8 mouse cellular contexts compared by ENCODE assay signal in genomic region chr2:132110702-132111101, GRCm38 (mm10). TPM values are rescaled to one million over a fixed set of nuclear protein-coding genes. Genes with fewer than 3 reads are reported as not detected.
DNase-seq lines count a peak whose midpoint lies in the region; ATAC-seq and TF ChIP-seq lines count a peak whose summit lies in the region.
"Had no signal": no experiment of that assay in that cellular context is flagged by ENCODE, and none has a peak within 500 bp of the region (broad histone marks: within the 10 kb centered on the region; RNA-seq: fewer than 3 reads in every experiment).

No protein-coding gene starts in this region.

- peak overlapping the region; percentile 87 for H3K27ac ChIP-seq in layer of hippocampus, adult 2 months
- H3K27ac ChIP-seq in forebrain, embryonic 16.5 days (ENCODE audit: low read length) = no peak overlapping the region

- no peak for DNase-seq in layer of hippocampus, adult 2 months (ENCODE audit: low spot score in 2 of 2)
- DNase-seq in layer of hippocampus, adult 18-20 months (ENCODE audit: low spot score in 2 of 2) = no peak
- peak; percentile 56 for DNase-seq in CD4-positive, CD25-positive, alpha-beta regulatory T cell, adult 2 months (ENCODE audit: low read depth, low spot score)
- peak; percentile 39 for DNase-seq in adipocyte (ENCODE audit: low spot score)
- DNase-seq in lung, postnatal 4 days = peak; percentile 38 to 45

- H3K9me3 ChIP-seq in forebrain, embryonic 16.5 days (ENCODE audit: control insufficient read depth, low read length) = no peaks in the 10 kb centered on the region

- H3K27me3 ChIP-seq in forebrain, embryonic 16.5 days (replicated peaks; ENCODE audit: control insufficient read depth, insufficient read depth, low read length) = no peaks in the 10 kb centered on the region

- H3K4me2 ChIP-seq in forebrain, embryonic 16.5 days (ENCODE audit: low read length) = no peak overlapping the region
- H3K4me2 ChIP-seq: lung, embryonic 14.5 days had no signal

- H3K4me3 ChIP-seq in layer of hippocampus, adult 2 months = no peak overlapping the region
- H3K4me3 ChIP-seq in forebrain, embryonic 16.5 days (replicated peaks; ENCODE audit: low read length) = no peak overlapping the region

- H3K4me1 ChIP-seq in forebrain, embryonic 16.5 days (replicated peaks; ENCODE audit: control insufficient read depth, insufficient read depth, low read length) = peaks cover 27% of the 10 kb centered on the region

- H3K9ac ChIP-seq in forebrain, embryonic 16.5 days (replicated peaks; ENCODE audit: low read depth, low read length) = no peak overlapping the region
- H3K9ac ChIP-seq: lung, embryonic 14.5 days had no signal

- ATAC-seq in erythroblast, adult 5-6 weeks (replicated peaks; ENCODE audit: low FRiP score, poor library complexity, severe bottlenecking) = no peak
- ATAC-seq in forebrain, embryonic 16.5 days = no peak

- H3K36me3 ChIP-seq in forebrain, embryonic 16.5 days (ENCODE audit: control insufficient read depth, insufficient read depth) = no peaks in the 10 kb centered on the region

- WGBS in forebrain, embryonic 16.5 days = 65% methylated on average over 3 of the region's 3 CpGs

- TF ChIP-seq CTCF in layer of hippocampus, adult 2 months (conservative IDR thresholded peaks at IDR 0.05) = no peak

RNA-seq across cellular contexts. Expression of gene Slc23a2, which starts 34.2 kb away (rescaled TPM):
- 10 to 100 TPM; 93.1 to 96.0 TPM for total RNA-seq in layer of hippocampus, adult 2 months (2021)
- 100 to 1,000 TPM in 1 of 2 experiments, 10 to 100 TPM in 1; 96.8 to 103 TPM for total RNA-seq in layer of hippocampus, adult 18-20 months (2021)
- 4.0 and 7.5 TPM in 2 replicates for total RNA-seq in erythroblast, adult 5-6 weeks (2015; ENCODE audit: low replicate concordance)
- 2.5 and 5.7 TPM in 2 replicates for total RNA-seq in erythroblast, adult 5-6 weeks (2017; ENCODE audit: low replicate concordance)
- polyA plus RNA-seq in forebrain, embryonic 16.5 days (2015; fragmentation: Nextera tagmentation; extraction: Ambion mirVana) = 32.7 and 37.2 TPM in 2 replicates

Comparison
In these comparisons a context has a peak if more than half of its experiments do, and no peak if none do; other contexts are left out.
1. DNase-seq: peak in CD4-positive, CD25-positive, alpha-beta regulatory T cell, adult 2 months (single experiment), adipocyte (single experiment) and lung, postnatal 4 days (2 of 2); none in layer of hippocampus, adult 2 months (0 of 2) and layer of hippocampus, adult 18-20 months (0 of 2).
2. RNA of gene Slc23a2, which starts 34.2 kb away (total RNA-seq): 96.8 to 103 TPM in layer of hippocampus, adult 18-20 months and 93.1 to 96.0 TPM in layer of hippocampus, adult 2 months; 2.5 to 7.5 TPM in erythroblast, adult 5-6 weeks; every median in the first group is over 10 times any median in the second.